Mouse (Mus musculus): ENCODE measurements around the gene Gng3. TPM values are rescaled to one million over a fixed set of nuclear protein-coding genes. Genes with fewer than 3 reads are reported as not detected.

Gng3 gene
- polyA plus RNA-seq (2017; shearing (Covaris generic)): not detected

GRCm38 (mm10) chr19:8839103-8839907 lies at the start of gene Gng3:
Gene Gng3, minus strand, starts transcription at chr19:8839194.

GRCm38 (mm10) chr19:8883616-8884015 lies 44.6 kb upstream of the Gng3 start, which contains the start of the genes Lbhd1 and Gm49403:
Gene Lbhd1, plus strand, starts transcription at chr19:8883732.
Gene Gm49403, plus strand, starts transcription at chr19:8883930.

GRCm38 (mm10) chr19:8880311-8881033 lies 41.5 kb upstream of the Gng3 start, which contains the start of gene Uqcc3:
Gene Uqcc3, minus strand, starts transcription at chr19:8880923.

GRCm38 (mm10) chr19:8871267-8872186 lies 32.5 kb upstream of the Gng3 start, which contains the start of gene Ubxn1:
Gene Ubxn1, plus strand, starts transcription at chr19:8871496.

GRCm38 (mm10) chr19:8850402-8850901 lies 11.5 kb upstream of the Gng3 start, which contains the start of gene Lrrn4cl:
Gene Lrrn4cl, plus strand, starts transcription at chr19:8850768.

GRCm38 (mm10) chr19:8837251-8837791 lies 1.7 kb downstream of the Gng3 start, which contains the start of gene Bscl2:
Gene Bscl2, plus strand, starts transcription at chr19:8837467.

GRCm38 (mm10) chr19:8829660-8830059 lies 9.3 kb downstream of the Gng3 start, which contains the start of gene AC129217.1:
Gene AC129217.1, plus strand, starts transcription at chr19:8829773.

GRCm38 (mm10) chr19:8819596-8820423 lies 19.2 kb downstream of the Gng3 start, which contains the start of gene Hnrnpul2:
Gene Hnrnpul2, plus strand, starts transcription at chr19:8820010.

GRCm38 (mm10) chr19:8818801-8819595 lies 20.0 kb downstream of the Gng3 start, which contains the start of gene Ttc9c:
Gene Ttc9c, minus strand, starts transcription at chr19:8819333.

GRCm38 (mm10) chr19:8802130-8802821 lies 36.7 kb downstream of the Gng3 start, which contains the start of gene Zbtb3:
Gene Zbtb3, plus strand, starts transcription at chr19:8802555.

GRCm38 (mm10) chr19:8798264-8798946 lies 40.6 kb downstream of the Gng3 start, which contains the start of gene Polr2g:
Gene Polr2g, minus strand, starts transcription at chr19:8798577.

Other genes starting within 250 kb of the Gng3 start
- gene Slc22a8, start 247.9 kb downstream of the Gng3 start, polyA plus RNA-seq (2017; shearing (Covaris generic)): not detected
- not detected for gene Slc22a6, start 221.2 kb downstream of the Gng3 start, polyA plus RNA-seq (2017; shearing (Covaris generic))
- not detected for gene Chrm1, start 175.4 kb downstream of the Gng3 start, polyA plus RNA-seq (2017; shearing (Covaris generic))
- gene Slc3a2, start 115.8 kb downstream of the Gng3 start, polyA plus RNA-seq (2017; shearing (Covaris generic)): 546 TPM
- gene Wdr74, start 103.4 kb downstream of the Gng3 start, polyA plus RNA-seq (2017; shearing (Covaris generic)): 91.5 TPM
- gene 1700092M07Rik, start 98.5 kb downstream of the Gng3 start, polyA plus RNA-seq (2017; shearing (Covaris generic)): 3.0 TPM
- gene Stx5a, start 97.8 kb downstream of the Gng3 start, polyA plus RNA-seq (2017; shearing (Covaris generic)): 246 TPM
- 362 TPM for gene Nxf1, start 82.1 kb downstream of the Gng3 start, polyA plus RNA-seq (2017; shearing (Covaris generic))
- 32.4 TPM for gene Tmem223, start 68.2 kb downstream of the Gng3 start, polyA plus RNA-seq (2017; shearing (Covaris generic))
- gene Tmem179b, start 64.7 kb downstream of the Gng3 start, polyA plus RNA-seq (2017; shearing (Covaris generic)): 143 TPM
- gene Taf6l, start 52.8 kb downstream of the Gng3 start, polyA plus RNA-seq (2017; shearing (Covaris generic)): 9.7 TPM
- gene Polr2g, start 40.6 kb downstream of the Gng3 start, polyA plus RNA-seq (2017; shearing (Covaris generic)): 74.4 TPM
- 1.4 TPM for gene Zbtb3, start 36.6 kb downstream of the Gng3 start, polyA plus RNA-seq (2017; shearing (Covaris generic))
- 23.9 TPM for gene Ttc9c, start 19.9 kb downstream of the Gng3 start, polyA plus RNA-seq (2017; shearing (Covaris generic))
- 14.0 TPM for gene Hnrnpul2, start 19.2 kb downstream of the Gng3 start, polyA plus RNA-seq (2017; shearing (Covaris generic))
- gene AC129217.1, start 9.4 kb downstream of the Gng3 start, polyA plus RNA-seq (2017; shearing (Covaris generic)): not detected
- gene Bscl2, start 1.7 kb downstream of the Gng3 start, polyA plus RNA-seq (2017; shearing (Covaris generic)): 70.9 TPM
- not detected for gene Lrrn4cl, start 11.6 kb upstream of the Gng3 start, polyA plus RNA-seq (2017; shearing (Covaris generic))
- 131 TPM for gene Ubxn1, start 32.3 kb upstream of the Gng3 start, polyA plus RNA-seq (2017; shearing (Covaris generic))
- gene Uqcc3, start 41.7 kb upstream of the Gng3 start, polyA plus RNA-seq (2017; shearing (Covaris generic)): 24.6 TPM
- gene Lbhd1, start 44.5 kb upstream of the Gng3 start, polyA plus RNA-seq (2017; shearing (Covaris generic)): 37.0 TPM
- gene Gm49403, start 44.7 kb upstream of the Gng3 start, polyA plus RNA-seq (2017; shearing (Covaris generic)): not detected
- 26.9 TPM for gene 1810009A15Rik, start 49.7 kb upstream of the Gng3 start, polyA plus RNA-seq (2017; shearing (Covaris generic))
- not detected for gene Gm49416, start 49.7 kb upstream of the Gng3 start, polyA plus RNA-seq (2017; shearing (Covaris generic))
- 29.7 TPM for gene Ints5, start 53.8 kb upstream of the Gng3 start, polyA plus RNA-seq (2017; shearing (Covaris generic))
- 91.7 TPM for gene Ganab, start 58.9 kb upstream of the Gng3 start, polyA plus RNA-seq (2017; shearing (Covaris generic))
- 45.8 TPM for gene B3gat3, start 81.2 kb upstream of the Gng3 start, polyA plus RNA-seq (2017; shearing (Covaris generic))
- 3.3 TPM for gene Rom1, start 90.2 kb upstream of the Gng3 start, polyA plus RNA-seq (2017; shearing (Covaris generic))
- gene Eml3, start 90.4 kb upstream of the Gng3 start, polyA plus RNA-seq (2017; shearing (Covaris generic)): 67.4 TPM
- 219 TPM for gene Mta2, start 102.7 kb upstream of the Gng3 start, polyA plus RNA-seq (2017; shearing (Covaris generic))
- 49.1 TPM for gene Tut1, start 114.7 kb upstream of the Gng3 start, polyA plus RNA-seq (2017; shearing (Covaris generic))
- 292 TPM for gene Eef1g, start 127.8 kb upstream of the Gng3 start, polyA plus RNA-seq (2017; shearing (Covaris generic))
- gene Ahnak, start 150.1 kb upstream of the Gng3 start, polyA plus RNA-seq (2017; shearing (Covaris generic)): 147 TPM
- not detected for gene Scgb1a1, start 248.8 kb upstream of the Gng3 start, polyA plus RNA-seq (2017; shearing (Covaris generic))

All from effector memory CD4-positive, alpha-beta T cell, adult 5 months (primary cell).